Mouse (Mus musculus): ENCODE data around the gene B9d2.

GRCm38 (mm10) chr7:25637099-25637498 is 43.5 kb upstream of the B9d2 start:
- TF ChIP-seq POLR2A (IDR thresholded peaks at IDR 0.05; ENCODE audit: borderline replicate concordance, extremely low read depth, insufficient read depth, insufficient read length, poor library complexity, severe bottlenecking) (no peak), CTCF (IDR thresholded peaks at IDR 0.05; ENCODE audit: borderline replicate concordance, extremely low read depth, insufficient read depth, insufficient read length) (no peak)

All from brain, embryonic 14.5 days (tissue).